Mouse (Mus musculus): ENCODE results near the gene Ppara. TPM values are rescaled to one million over a fixed set of nuclear protein-coding genes. Genes with fewer than 3 reads are reported as not detected.

The Ppara gene
- polyA plus RNA-seq, 1 experiment from 2014 or later: 1.3 TPM

GRCm38 (mm10) chr15:85716591-85716990 is 18.2 kb upstream of the Ppara start:
- H3K36me3 ChIP-seq (replicated peaks): no peaks in the 10 kb centered on the region
- 81% methylated on average over 5 of the region's 5 CpGs for WGBS
- no peak overlapping the region for H3K4me3 ChIP-seq

DNA sequence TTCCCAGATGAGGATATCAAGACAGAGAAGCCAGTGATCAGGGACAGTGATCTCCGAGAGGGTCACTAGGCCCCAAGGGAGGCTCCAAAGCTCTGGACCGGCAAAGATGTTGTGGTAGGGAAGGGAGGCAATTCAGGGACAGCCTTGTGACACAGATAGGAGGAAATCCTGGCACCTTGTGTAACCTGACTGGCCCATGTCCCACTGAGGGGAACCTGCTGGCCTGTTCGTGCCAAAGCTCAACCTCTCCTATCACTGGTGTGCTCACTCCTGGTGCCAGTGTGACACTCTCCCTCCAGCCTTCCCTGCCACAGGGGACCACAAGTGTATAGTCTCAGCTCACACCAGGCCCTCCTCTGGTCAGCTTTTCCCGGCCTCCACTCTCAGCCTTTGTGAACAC is 17.8 kb upstream of the Ppara start:
- 57% methylated on average over 4 of the region's 4 CpGs for WGBS
- Histone ChIP-seq H3K4me2 (no peak overlapping the region), H3K27ac (no peak overlapping the region)

More at GRCm38 (mm10) chr15:85716591-85716990, 18.2 kb upstream of the Ppara start:
- H3K4me1 ChIP-seq: no peaks in the 10 kb centered on the region
- no peak overlapping the region for H3K27ac ChIP-seq
- peaks cover 8% of the 10 kb centered on the region for H3K27me3 ChIP-seq (replicated peaks)
- no peak overlapping the region for H3K4me2 ChIP-seq
- no peak overlapping the region for H3K9ac ChIP-seq
- no peak for ATAC-seq (replicated peaks)
- H3K9me3 ChIP-seq: no peaks in the 10 kb centered on the region

GRCm38 (mm10) chr15:85717800-85718199 is 17.0 kb upstream of the Ppara start:
- no peak for ATAC-seq (replicated peaks)
- no peak overlapping the region for H3K27ac ChIP-seq
- H3K4me2 ChIP-seq: no peak overlapping the region
- 91% methylated on average over 2 of the region's 2 CpGs for WGBS
- no peak overlapping the region for H3K4me3 ChIP-seq
- H3K9ac ChIP-seq: no peak overlapping the region
- no peaks in the 10 kb centered on the region for H3K36me3 ChIP-seq (replicated peaks)
- no peaks in the 10 kb centered on the region for H3K9me3 ChIP-seq
- H3K27me3 ChIP-seq (replicated peaks): peaks cover 13% of the 10 kb centered on the region
- no peaks in the 10 kb centered on the region for H3K4me1 ChIP-seq

More for the DNA sequence above, 17.8 kb upstream of the Ppara start:
- Histone ChIP-seq H3K9me3 (no peaks in the 10 kb centered on the region), H3K9ac (no peak overlapping the region), H3K27me3 (replicated peaks) (peaks cover 10% of the 10 kb centered on the region), H3K4me3 (no peak overlapping the region), H3K36me3 (replicated peaks) (no peaks in the 10 kb centered on the region), H3K4me1 (no peaks in the 10 kb centered on the region)
- no peak for ATAC-seq (replicated peaks)

GRCm38 (mm10) chr15:85719017-85719416 is 15.8 kb upstream of the Ppara start:
- no peak overlapping the region for H3K4me3 ChIP-seq
- H3K4me1 ChIP-seq: no peaks in the 10 kb centered on the region
- H3K9ac ChIP-seq: no peak overlapping the region
- H3K4me2 ChIP-seq: no peak overlapping the region
- no peak overlapping the region for H3K27ac ChIP-seq
- no peak for ATAC-seq (replicated peaks)
- WGBS: 82% methylated on average over 7 of the region's 7 CpGs
- no peaks in the 10 kb centered on the region for H3K36me3 ChIP-seq (replicated peaks)
- no peaks in the 10 kb centered on the region for H3K9me3 ChIP-seq
- H3K27me3 ChIP-seq (replicated peaks): peaks cover 13% of the 10 kb centered on the region

DNA sequence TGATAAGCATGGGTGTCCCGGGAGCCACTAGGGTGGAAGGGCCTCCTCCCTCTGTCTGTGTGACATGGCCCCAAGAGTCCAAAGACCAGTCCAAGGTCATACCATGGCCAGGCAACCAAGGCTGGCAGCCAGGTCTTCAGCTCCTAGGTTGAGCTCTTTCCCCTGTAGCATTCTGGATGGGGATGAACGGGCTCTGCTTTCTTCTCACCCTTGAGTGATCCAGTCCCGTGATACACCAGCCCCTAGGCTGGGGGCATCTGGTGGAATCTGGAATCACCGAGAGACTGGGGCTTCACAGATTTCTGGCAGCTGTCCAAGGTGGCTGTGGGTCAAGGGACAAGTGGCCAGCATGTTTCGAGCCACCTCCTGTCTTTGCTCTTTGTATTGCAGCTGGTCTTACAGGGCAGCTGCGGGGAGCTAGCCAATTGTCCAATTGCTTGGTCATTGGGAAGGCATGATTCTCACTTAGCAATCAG is 14.4 kb upstream of the Ppara start:
- H3K4me2 ChIP-seq: no peak overlapping the region
- no peak overlapping the region for H3K4me3 ChIP-seq
- H3K4me1 ChIP-seq: no peaks in the 10 kb centered on the region
- no peak overlapping the region for H3K27ac ChIP-seq
- H3K27me3 ChIP-seq (replicated peaks): peaks cover 7% of the 10 kb centered on the region
- no peaks in the 10 kb centered on the region for H3K9me3 ChIP-seq
- ATAC-seq (replicated peaks): no peak
- no peak overlapping the region for H3K9ac ChIP-seq
- 68% methylated on average over 6 of the region's 6 CpGs for WGBS
- no peaks in the 10 kb centered on the region for H3K36me3 ChIP-seq (replicated peaks)

GRCm38 (mm10) chr15:85724271-85725165 is 10.3 kb upstream of the Ppara start:
- no peak for ATAC-seq (replicated peaks)
- Histone ChIP-seq H3K9me3 (no peaks in the 10 kb centered on the region), H3K4me1 (no peaks in the 10 kb centered on the region), H3K27ac (no peak overlapping the region), H3K4me2 (no peak overlapping the region), H3K36me3 (replicated peaks) (no peaks in the 10 kb centered on the region), H3K9ac (no peak overlapping the region), H3K27me3 (replicated peaks) (peaks cover 7% of the 10 kb centered on the region; the same call in 1 of the 2 replicates), H3K4me3 (no peak overlapping the region)
- 48% methylated on average over 11 of the region's 11 CpGs for WGBS

DNA sequence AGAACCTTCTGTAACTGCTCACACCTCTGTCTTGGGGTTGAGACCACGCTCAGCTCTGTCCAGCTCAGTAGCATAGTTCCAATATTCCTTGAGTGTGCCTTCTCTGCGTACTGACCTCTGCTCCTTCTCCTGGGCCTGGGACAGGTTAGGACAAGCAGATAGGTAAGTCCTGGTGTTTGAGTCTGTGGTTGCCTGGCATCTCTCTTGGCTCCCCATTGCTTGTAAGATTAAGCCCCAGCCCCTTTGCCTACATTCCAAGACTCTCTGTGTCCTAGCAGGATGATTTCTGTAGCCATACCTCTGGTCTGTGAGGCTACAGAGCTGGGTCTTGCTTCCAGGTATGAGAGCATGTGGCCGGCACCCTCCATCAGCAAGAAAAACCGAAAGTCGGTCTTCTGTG is 6.6 kb upstream of the Ppara start:
- WGBS: 89% methylated on average over 5 of the region's 5 CpGs
- H3K9me3 ChIP-seq: no peaks in the 10 kb centered on the region
- H3K27me3 ChIP-seq (replicated peaks): peaks cover 14% of the 10 kb centered on the region; the same call in 1 of the 2 replicates
- no peak for ATAC-seq (replicated peaks)
- H3K4me3 ChIP-seq: no peak overlapping the region
- H3K9ac ChIP-seq: no peak overlapping the region
- no peaks in the 10 kb centered on the region for H3K36me3 ChIP-seq (replicated peaks)
- no peak overlapping the region for H3K27ac ChIP-seq
- no peaks in the 10 kb centered on the region for H3K4me1 ChIP-seq
- H3K4me2 ChIP-seq: no peak overlapping the region

DNA sequence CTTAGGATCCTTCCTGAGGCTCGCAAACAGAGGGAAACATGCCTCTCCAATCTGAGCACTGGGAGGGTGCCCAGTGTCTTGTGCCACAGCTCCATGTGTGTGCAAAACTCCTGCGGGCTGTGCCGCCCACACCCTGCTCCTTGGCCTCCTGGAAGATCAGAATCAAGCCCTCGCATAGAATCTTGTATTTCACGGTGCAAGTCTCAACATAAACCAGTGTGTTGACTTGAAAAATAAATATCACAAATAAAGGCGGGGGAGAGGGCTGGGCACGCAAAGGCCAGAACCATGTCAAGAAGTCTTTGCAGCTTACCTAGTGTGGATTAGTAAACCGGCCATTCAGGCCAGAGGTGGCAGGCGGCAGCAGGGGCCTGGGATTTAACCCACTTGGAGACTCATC is 5.5 kb upstream of the Ppara start:
- Histone ChIP-seq H3K9me3 (no peaks in the 10 kb centered on the region), H3K4me2 (no peak overlapping the region), H3K4me1 (no peaks in the 10 kb centered on the region), H3K9ac (no peak overlapping the region), H3K27ac (no peak overlapping the region), H3K36me3 (replicated peaks) (no peaks in the 10 kb centered on the region), H3K4me3 (no peak overlapping the region), H3K27me3 (replicated peaks) (peaks cover 24% of the 10 kb centered on the region)
- no peak for ATAC-seq (replicated peaks)
- 79% methylated on average over 9 of the region's 9 CpGs for WGBS

GRCm38 (mm10) chr15:85730027-85730426 is 4.8 kb upstream of the Ppara start:
- H3K4me2 ChIP-seq: no peak overlapping the region
- no peak for ATAC-seq (replicated peaks)
- H3K9me3 ChIP-seq: no peaks in the 10 kb centered on the region
- WGBS: 66% methylated on average over 2 of the region's 2 CpGs
- H3K4me3 ChIP-seq: no peak overlapping the region
- peaks cover 32% of the 10 kb centered on the region for H3K27me3 ChIP-seq (replicated peaks)
- no peaks in the 10 kb centered on the region for H3K36me3 ChIP-seq (replicated peaks)
- H3K4me1 ChIP-seq: peaks cover 6% of the 10 kb centered on the region
- H3K9ac ChIP-seq: no peak overlapping the region
- no peak overlapping the region for H3K27ac ChIP-seq

DNA sequence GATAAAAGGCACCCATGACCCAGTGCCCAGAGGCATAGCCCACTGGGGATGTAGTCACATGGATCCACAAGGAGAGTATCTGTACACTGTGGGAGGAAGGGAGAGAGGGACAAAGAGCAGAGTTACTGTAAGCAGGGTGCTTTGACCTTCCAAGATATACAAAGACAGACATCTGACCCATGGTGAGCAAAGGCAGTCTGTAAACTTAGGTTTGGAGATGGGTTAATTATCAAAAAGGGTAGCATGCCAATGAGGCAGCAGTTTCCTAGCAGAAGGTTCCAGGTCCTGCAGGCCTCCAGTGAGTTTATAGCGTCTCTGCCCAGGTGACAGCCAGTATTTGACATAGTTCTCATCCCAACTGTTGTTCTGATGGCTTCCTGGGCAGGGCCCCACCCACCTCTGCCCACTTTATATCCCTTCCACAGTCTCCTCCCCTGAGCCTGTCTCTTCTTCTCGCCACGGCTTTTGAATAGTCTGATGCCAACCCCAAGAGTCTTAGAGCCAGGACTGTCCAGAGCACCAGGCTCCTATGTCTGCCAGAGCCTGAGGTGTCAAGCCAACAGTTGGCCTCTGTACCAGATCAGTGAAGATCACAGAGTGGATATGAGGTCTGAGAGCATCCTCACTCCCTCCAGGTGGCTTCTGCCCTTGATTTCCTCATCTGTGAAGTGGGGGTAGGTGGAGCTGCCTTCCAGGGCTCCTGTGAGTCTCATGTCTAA is 2.7 kb upstream of the Ppara start:
- WGBS: 79% methylated on average over 3 of the region's 3 CpGs
- H3K27me3 ChIP-seq (replicated peaks): peaks cover 51% of the 10 kb centered on the region
- ATAC-seq (replicated peaks): no peak

DNA sequence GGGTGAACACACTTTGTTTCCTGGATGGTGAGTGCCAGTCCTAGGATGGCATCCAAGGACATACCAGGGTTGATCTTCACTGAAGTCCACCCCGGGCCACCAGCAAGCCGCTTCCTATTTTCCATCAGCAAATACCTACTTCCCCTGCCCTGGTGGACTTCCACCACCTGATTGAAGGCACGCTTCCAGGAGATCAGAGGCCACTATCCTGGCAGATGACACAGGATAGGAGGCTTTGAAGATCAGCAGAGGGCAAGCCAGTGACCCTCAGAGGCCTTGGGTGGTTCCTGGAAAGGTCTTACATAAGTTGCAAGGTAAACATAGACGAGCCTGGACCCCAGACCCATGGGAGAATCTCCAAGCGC is 2.2 kb upstream of the Ppara start:
- no peak overlapping the region for H3K27ac ChIP-seq
- H3K9ac ChIP-seq: no peak overlapping the region
- no peaks in the 10 kb centered on the region for H3K36me3 ChIP-seq (replicated peaks)
- H3K4me3 ChIP-seq: no peak overlapping the region
- ATAC-seq (replicated peaks): no peak
- H3K9me3 ChIP-seq: no peaks in the 10 kb centered on the region
- peaks cover 18% of the 10 kb centered on the region for H3K4me1 ChIP-seq
- H3K4me2 ChIP-seq: no peak overlapping the region
- WGBS: 78% methylated on average over 5 of the region's 5 CpGs
- peaks cover 55% of the 10 kb centered on the region for H3K27me3 ChIP-seq (replicated peaks)

More for the DNA sequence above, 2.7 kb upstream of the Ppara start:
- H3K9ac ChIP-seq: no peak overlapping the region
- no peak overlapping the region for H3K4me2 ChIP-seq
- no peaks in the 10 kb centered on the region for H3K36me3 ChIP-seq (replicated peaks)
- peaks cover 18% of the 10 kb centered on the region for H3K4me1 ChIP-seq
- H3K27ac ChIP-seq: no peak overlapping the region
- no peak overlapping the region for H3K4me3 ChIP-seq
- no peaks in the 10 kb centered on the region for H3K9me3 ChIP-seq

- peaks cover 60% of the 10 kb centered on the region for H3K27me3 ChIP-seq (replicated peaks)
- no peak overlapping the region for H3K4me2 ChIP-seq
- peaks cover 18% of the 10 kb centered on the region for H3K4me1 ChIP-seq
- H3K9me3 ChIP-seq: no peaks in the 10 kb centered on the region
- WGBS: 88% methylated on average over 2 of the region's 2 CpGs
- no peak overlapping the region for H3K4me3 ChIP-seq
- no peak for ATAC-seq (replicated peaks)
- H3K27ac ChIP-seq: no peak overlapping the region
- no peaks in the 10 kb centered on the region for H3K36me3 ChIP-seq (replicated peaks)
- no peak overlapping the region for H3K9ac ChIP-seq
Measured at GRCm38 (mm10) chr15:85733686-85734085, 1.1 kb upstream of the Ppara start.

Data from midbrain, embryonic 15.5 days (tissue).